Mouse (Mus musculus) spleen, adult 2 months (tissue): Measurements from ENCODE around the gene Clptm1. TPM values are rescaled to one million over a fixed set of nuclear protein-coding genes. Genes with fewer than 3 reads are reported as not detected.

Experiments
- DNase-seq, 2 experiments: peaks; one replicate each; pipeline versions ENCODE4 v3.0.0 to v3.0.0-alpha.2; 2012 to 2021; ENCODE audit warnings: low spot score in 2 of 2, low read depth in 1 of 2
- H3K27ac ChIP-seq: fragments of 200-500 bp; 2 replicates; pipeline ENCODE4 v1.5.1; 2012; ENCODE audit warnings: low read length, inconsistent platforms; ENCODE audit not compliant: insufficient read depth
- H3K27me3 ChIP-seq: fragments of 200-500 bp; 2 replicates; pipeline ENCODE4 v1.6.1; 2012; ENCODE audit warnings: mild to moderate bottlenecking, moderate library complexity, low read length, inconsistent platforms; ENCODE audit not compliant: control insufficient read depth, insufficient read depth
- H3K36me3 ChIP-seq: fragments of 200-500 bp; 2 replicates; pipeline ENCODE4 v1.6.1; 2012; ENCODE audit warnings: mild to moderate bottlenecking, low read length, inconsistent platforms; ENCODE audit not compliant: control insufficient read depth, insufficient read depth
- H3K4me1 ChIP-seq: fragments of 200-500 bp; 2 replicates; pipeline ENCODE4 v1.6.1; 2011; ENCODE audit warnings: inconsistent platforms; ENCODE audit not compliant: control insufficient read depth, insufficient read depth, insufficient read length
- H3K4me3 ChIP-seq: fragments of 200-500 bp; 2 replicates; pipeline ENCODE4 v1.5.1; 2011; ENCODE audit warnings: mild to moderate bottlenecking, inconsistent platforms; ENCODE audit not compliant: insufficient read depth, insufficient read length; ENCODE audit errors: extremely low read depth
- CTCF ChIP-seq: fragments of 200-500 bp; IDR thresholded peaks from 2 replicates; pipeline ENCODE4 v1.5.1; 2011; ENCODE audit warnings: mild to moderate bottlenecking, inconsistent platforms; ENCODE audit not compliant: insufficient read depth, insufficient read length, insufficient replicate concordance; ENCODE audit errors: extremely low read depth
- POLR2A ChIP-seq: fragments of 200-500 bp; IDR thresholded peaks from 2 replicates; pipeline ENCODE4 v1.6.1; 2011; ENCODE audit warnings: low read depth, low read length, inconsistent platforms
- WGBS: fragments of 180-500 bp; shearing (Covaris S2); methylation state at CpG from one replicate; pipeline ENCODE4 v1.1.7; 2018; 5-methylcytosine and 5-hydroxymethylcytosine counted together
- polyA plus RNA-seq: library from polyadenylated mRNA; depleted of rRNA; stranded (reverse); fragments of >200 nt; gene quantifications from 2 replicates; pipeline ENCODE4 v1.2.3, GENCODE M21; 2012; rRNA removed

Gene Clptm1
- polyA plus RNA-seq, 1 experiment = 76.3 TPM

DNA sequence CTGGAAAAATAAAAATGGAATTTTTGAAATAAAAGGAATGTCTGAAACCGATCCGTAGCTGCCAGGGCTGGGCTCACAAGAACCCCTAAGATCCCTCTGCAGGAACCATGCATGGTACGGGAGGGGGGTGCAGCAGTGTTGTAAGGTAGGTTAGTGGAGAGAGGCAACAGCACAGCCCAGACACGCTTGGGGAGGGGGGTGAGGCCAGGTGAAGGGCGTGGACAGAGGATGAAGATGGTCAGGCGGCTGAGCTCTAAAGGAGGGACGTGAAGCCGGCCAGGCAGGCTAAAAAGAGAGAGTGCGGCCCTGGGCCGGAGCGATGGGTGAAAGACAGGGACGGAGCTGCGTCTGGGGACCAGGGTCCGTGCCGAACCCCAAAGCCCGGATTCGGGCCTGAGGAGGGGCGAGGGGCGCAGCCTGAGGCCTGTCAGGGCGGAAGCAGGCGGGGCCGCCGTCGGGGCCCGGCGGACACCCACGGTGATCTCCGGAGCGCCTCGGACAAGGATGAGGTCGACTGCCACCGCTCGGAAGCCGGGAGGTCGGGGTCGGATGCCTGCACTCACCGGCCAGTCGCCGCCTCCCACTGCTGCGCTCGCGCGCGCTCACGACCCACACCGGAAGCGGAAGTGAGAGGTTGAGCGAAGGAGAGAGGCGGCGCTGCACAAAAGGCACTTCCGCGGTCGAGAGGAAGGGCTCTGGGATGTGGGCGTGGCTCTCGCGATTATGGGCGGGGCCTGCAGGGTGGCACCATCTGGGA lies 60.8 kb downstream of the Clptm1 start, which contains the start of gene Clasrp:
Clasrp (minus strand) TSS at position 638 of the 757 bp plus-strand sequence.
- peak within 1 kb of the TSS; percentile 69 for H3K27ac ChIP-seq
- H3K4me3 ChIP-seq = peak within 1 kb of the TSS; percentile 80
- TF ChIP-seq CTCF = no peak
- TF ChIP-seq POLR2A = peak; percentile 82
- WGBS = under 1% methylated on average over 57 of the region's 57 CpGs
- DNase-seq = peak; percentile 86 to 98
- peaks cover 3% of the 10 kb centered on the region; the same call in 1 of the 2 replicates for H3K4me1 ChIP-seq
- peaks cover 15% of the 10 kb centered on the region for H3K36me3 ChIP-seq
- no peaks in the 10 kb centered on the region for H3K27me3 ChIP-seq

- WGBS = 81% methylated on average over 12 of the region's 12 CpGs
- no peak overlapping the region for H3K4me3 ChIP-seq
- H3K4me1 ChIP-seq = peaks cover 3% of the 10 kb centered on the region; the same call in 1 of the 2 replicates
Measured at GRCm38 (mm10) chr7:19603055-19603454, 61.8 kb downstream of the Clptm1 start.

GRCm38 (mm10) chr7:19600562-19600961 lies 64.3 kb downstream of the Clptm1 start:
- Histone ChIP-seq H3K27me3 (no peaks in the 10 kb centered on the region), H3K4me1 (peaks cover 3% of the 10 kb centered on the region; the same call in 1 of the 2 replicates), H3K4me3 (no peak overlapping the region), H3K27ac (no peak overlapping the region), H3K36me3 (peaks cover 11% of the 10 kb centered on the region)
- TF ChIP-seq CTCF (no peak), POLR2A (no peak)
- no peak for DNase-seq
- WGBS = 57% methylated on average over 5 of the region's 5 CpGs

More at GRCm38 (mm10) chr7:19603055-19603454, 61.8 kb downstream of the Clptm1 start:
- Histone ChIP-seq H3K27ac (no peak overlapping the region), H3K36me3 (peaks cover 15% of the 10 kb centered on the region), H3K27me3 (no peaks in the 10 kb centered on the region)
- DNase-seq = no peak
- TF ChIP-seq POLR2A (no peak), CTCF (no peak)

DNA sequence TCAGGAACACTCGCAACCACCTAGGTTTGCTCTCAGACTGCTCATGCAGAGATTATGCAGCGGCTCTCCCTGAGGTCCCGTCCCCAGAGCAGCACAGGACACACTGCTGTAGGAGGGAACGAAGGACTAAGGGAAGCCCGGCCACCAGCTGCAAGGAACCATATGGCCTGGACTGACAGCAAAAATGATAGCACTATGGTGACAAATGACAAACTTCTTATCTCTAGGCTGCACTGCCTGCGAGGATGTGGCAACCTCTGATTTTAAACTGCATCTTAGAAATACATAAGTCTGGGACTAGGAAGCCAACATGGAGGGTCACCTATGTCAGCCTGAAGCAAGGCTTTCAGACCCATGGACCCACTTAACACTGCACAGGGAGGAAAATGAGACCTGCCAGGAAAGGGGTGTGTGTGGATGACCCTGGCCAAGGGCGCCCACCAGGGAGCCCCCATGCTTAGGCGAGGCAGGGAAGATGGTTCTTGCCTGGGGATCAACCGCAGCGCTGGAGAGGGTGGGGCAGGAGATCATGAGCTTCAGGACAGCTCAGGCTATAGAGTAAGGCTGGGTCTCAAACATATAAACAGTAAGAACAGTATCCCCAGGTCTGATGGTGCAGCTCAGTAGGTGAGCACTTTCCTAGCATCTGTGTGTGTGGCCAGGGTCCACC lies 71.6 kb downstream of the Clptm1 start:
- TF ChIP-seq POLR2A (no peak), CTCF (no peak)
- H3K27me3 ChIP-seq = no peaks in the 10 kb centered on the region
- H3K27ac ChIP-seq = no peak overlapping the region
- H3K4me3 ChIP-seq = no peak overlapping the region
- no peaks in the 10 kb centered on the region for H3K4me1 ChIP-seq
- 84% methylated on average over 10 of the region's 10 CpGs for WGBS
- no peak for DNase-seq
- peaks cover 30% of the 10 kb centered on the region for H3K36me3 ChIP-seq

DNA sequence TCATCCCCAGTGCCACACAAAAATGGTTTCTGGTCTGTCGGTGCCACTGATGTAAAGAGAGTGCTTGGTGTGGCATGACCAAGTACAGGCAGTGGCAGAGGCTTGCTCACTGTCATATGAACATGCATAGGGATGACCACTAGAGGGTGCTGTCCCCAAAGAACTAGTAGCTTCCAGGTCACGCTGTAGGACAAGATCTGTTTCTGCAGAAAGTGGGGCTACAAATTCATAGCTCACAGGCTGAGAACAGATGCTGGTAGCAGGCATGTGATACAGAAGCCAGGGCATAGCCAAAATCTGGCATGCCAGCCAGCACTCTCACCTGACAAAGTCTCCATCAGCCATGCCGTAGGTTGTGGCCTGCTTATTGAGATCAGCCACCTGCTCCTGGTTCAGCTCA lies 74.9 kb downstream of the Clptm1 start:
- no peaks in the 10 kb centered on the region for H3K4me1 ChIP-seq
- H3K27me3 ChIP-seq = no peaks in the 10 kb centered on the region
- no peak overlapping the region for H3K27ac ChIP-seq
- H3K4me3 ChIP-seq = no peak overlapping the region
- H3K36me3 ChIP-seq = peaks cover 51% of the 10 kb centered on the region
- no peak for TF ChIP-seq POLR2A
- TF ChIP-seq CTCF = peak; percentile 78; the same call in 1 of the 2 replicates
- DNase-seq = peak; percentile 63 to 75
- 51% methylated on average over 3 of the region's 3 CpGs for WGBS

GRCm38 (mm10) chr7:19589207-19589606 lies 75.6 kb downstream of the Clptm1 start:
- Histone ChIP-seq H3K27me3 (no peaks in the 10 kb centered on the region), H3K36me3 (peaks cover 55% of the 10 kb centered on the region), H3K27ac (no peak overlapping the region), H3K4me3 (no peak overlapping the region), H3K4me1 (no peaks in the 10 kb centered on the region)
- WGBS = 58% methylated on average over 3 of the region's 3 CpGs
- peak; percentile 35 to 36 for DNase-seq
- TF ChIP-seq POLR2A (no peak), CTCF (peak; percentile 20; the same call in 1 of the 2 replicates)

- Histone ChIP-seq H3K36me3 (peaks cover 50% of the 10 kb centered on the region), H3K27ac (no peak overlapping the region), H3K27me3 (no peaks in the 10 kb centered on the region), H3K4me3 (no peak overlapping the region), H3K4me1 (no peaks in the 10 kb centered on the region)
- 98% methylated on average over 45 of the region's 46 CpGs for WGBS
- no peak for DNase-seq
- no peak for TF ChIP-seq CTCF
- TF ChIP-seq POLR2A = no peak
Measured at GRCm38 (mm10) chr7:19586269-19586668, 78.6 kb downstream of the Clptm1 start.

Other genes with a start within 250 kb of the Clptm1 start
- gene Mark4, start 206.2 kb downstream of the Clptm1 start, polyA plus RNA-seq = 14.6 and 23.4 TPM in 2 replicates
- gene Exoc3l2, start 201.7 kb downstream of the Clptm1 start, polyA plus RNA-seq = 7.1 and 7.7 TPM in 2 replicates
- 8.8 and 13.9 TPM in 2 replicates for gene Bloc1s3, start 156.7 kb downstream of the Clptm1 start, polyA plus RNA-seq
- gene Trappc6a, start 156.6 kb downstream of the Clptm1 start, polyA plus RNA-seq = 54.4 and 75.5 TPM in 2 replicates
- gene Nkpd1, start 147.2 kb downstream of the Clptm1 start, polyA plus RNA-seq = 2.2 and 2.3 TPM in 2 replicates
- 56.2 and 71.0 TPM in 2 replicates for gene Ppp1r37, start 102.0 kb downstream of the Clptm1 start, polyA plus RNA-seq
- gene Zfp296, start 87.7 kb downstream of the Clptm1 start, polyA plus RNA-seq = 20.9 and 33.0 TPM in 2 replicates
- gene Gemin7, start 87.4 kb downstream of the Clptm1 start, polyA plus RNA-seq = 94.7 and 143 TPM in 2 replicates
- 102 and 186 TPM in 2 replicates for gene Clasrp, start 60.5 kb downstream of the Clptm1 start, polyA plus RNA-seq
- gene Relb, start 35.6 kb downstream of the Clptm1 start, polyA plus RNA-seq = 76.9 and 114 TPM in 2 replicates
- gene Apoc2, start 12.9 kb upstream of the Clptm1 start, polyA plus RNA-seq = 1.2 and 5.5 TPM in 2 replicates
- not detected in 2 replicates for gene Gm44805, start 16.4 kb upstream of the Clptm1 start, polyA plus RNA-seq
- gene Apoc4, start 16.4 kb upstream of the Clptm1 start, polyA plus RNA-seq = 0.25 and 0.28 TPM in 2 replicates
- 4.3 and 6.7 TPM in 2 replicates for gene Apoc1, start 27.6 kb upstream of the Clptm1 start, polyA plus RNA-seq
- 1,613 and 1,762 TPM in 2 replicates for gene Apoe, start 34.2 kb upstream of the Clptm1 start, polyA plus RNA-seq
- 51.1 and 66.8 TPM in 2 replicates for gene Tomm40, start 50.4 kb upstream of the Clptm1 start, polyA plus RNA-seq
- 23.3 and 24.4 TPM in 2 replicates for gene Nectin2, start 85.5 kb upstream of the Clptm1 start, polyA plus RNA-seq
- 30.1 and 39.8 TPM in 2 replicates for gene Bcam, start 106.0 kb upstream of the Clptm1 start, polyA plus RNA-seq
- 1.4 TPM in 2 replicates for gene Cblc, start 131.8 kb upstream of the Clptm1 start, polyA plus RNA-seq
- gene Bcl3, start 157.7 kb upstream of the Clptm1 start, polyA plus RNA-seq = 102 and 149 TPM in 2 replicates
- 0.45 TPM in 1 of 2 replicates, not detected in the other for gene Gm19345, start 187.0 kb upstream of the Clptm1 start, polyA plus RNA-seq
- gene Ceacam16, start 196.3 kb upstream of the Clptm1 start, polyA plus RNA-seq = 17.0 and 21.7 TPM in 2 replicates
- 0.09 and 0.22 TPM in 2 replicates for gene Ceacam19, start 222.9 kb upstream of the Clptm1 start, polyA plus RNA-seq